Mouse (Mus musculus) limb, embryonic 10.5 days (tissue): ENCODE measurements around the gene Olfr392. TPM values are rescaled to one million over a fixed set of nuclear protein-coding genes. Genes with fewer than 3 reads are reported as not detected.

Experiments
- DNase-seq: peaks from one replicate; pipeline ENCODE4 v3.0.0-alpha.2; 2017; ENCODE audit warnings: low spot score
- H3K27ac ChIP-seq: fragments of 300-500 bp; sonication (generic); 2 replicates; pipeline ENCODE4 v1.5.1; 2016; ENCODE audit warnings: mild to moderate bottlenecking
- H3K27me3 ChIP-seq: fragments of 300-500 bp; sonication (generic); 2 replicates; pipeline ENCODE4 v1.6.1; 2016; ENCODE audit warnings: low read depth, mild to moderate bottlenecking; ENCODE audit not compliant: poor library complexity, severe bottlenecking
- H3K36me3 ChIP-seq: fragments of 300-500 bp; sonication (generic); 2 replicates; pipeline ENCODE4 v1.6.1; 2016; ENCODE audit warnings: mild to moderate bottlenecking, moderate library complexity
- H3K4me1 ChIP-seq: fragments of 300-500 bp; sonication (generic); 2 replicates; pipeline ENCODE4 v1.6.1; 2016
- H3K4me3 ChIP-seq: fragments of 300-500 bp; sonication (generic); 2 replicates; pipeline ENCODE4 v1.5.1; 2016; ENCODE audit warnings: mild to moderate bottlenecking, moderate library complexity
- H3K9me3 ChIP-seq: fragments of 300-500 bp; sonication (generic); replicated peaks from 2 replicates; pipeline ENCODE4 v1.6.1; 2016; ENCODE audit warnings: mild to moderate bottlenecking
- WGBS: fragments of 180-500 bp; shearing (Covaris S2); methylation state at CpG from one replicate; pipeline ENCODE4 v1.1.7; 2016; 5-methylcytosine and 5-hydroxymethylcytosine counted together
- polyA plus RNA-seq: library from polyadenylated mRNA; unstranded; fragments of >200 nt; fragmentation: Nextera tagmentation; extraction: Ambion mirVana; gene quantifications from 2 replicates; pipeline ENCODE4 v1.2.1, GENCODE M21; 2016

Gene Olfr392
- not detected in 2 replicates for polyA plus RNA-seq

DNA sequence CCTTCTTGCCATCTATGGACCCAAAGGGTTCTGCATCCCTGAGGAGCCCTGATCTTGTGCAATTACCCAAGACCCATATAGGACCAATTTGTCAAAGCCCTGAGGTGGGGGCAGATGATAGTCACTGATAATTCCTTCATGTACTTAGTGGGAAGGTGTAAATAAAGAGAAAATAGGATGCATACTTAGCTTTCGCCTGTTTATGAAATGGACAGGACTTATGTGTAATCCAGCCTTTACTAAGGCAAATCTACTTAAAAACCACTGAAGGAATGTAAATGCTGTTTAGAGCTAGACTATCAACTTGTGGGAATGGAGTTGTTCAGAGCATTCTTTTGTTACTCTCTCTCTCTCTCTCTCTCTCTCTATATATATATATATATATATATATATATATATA is at the start of gene Olfr392:
Gene Olfr392, minus strand, starts transcription at position 101 of the 400 bp plus-strand sequence.
- DNase-seq = no peak
- Histone ChIP-seq H3K4me3 (no peak within 1 kb of the TSS), H3K27me3 (no peaks in the 10 kb centered on the region), H3K9me3 (no peaks in the 10 kb centered on the region; the same call in 1 of the 2 replicates), H3K27ac (no peak within 1 kb of the TSS), H3K4me1 (no peaks in the 10 kb centered on the region), H3K36me3 (no peaks in the 10 kb centered on the region)
- 97% methylated on average over 1 of the region's 1 CpGs for WGBS

DNA sequence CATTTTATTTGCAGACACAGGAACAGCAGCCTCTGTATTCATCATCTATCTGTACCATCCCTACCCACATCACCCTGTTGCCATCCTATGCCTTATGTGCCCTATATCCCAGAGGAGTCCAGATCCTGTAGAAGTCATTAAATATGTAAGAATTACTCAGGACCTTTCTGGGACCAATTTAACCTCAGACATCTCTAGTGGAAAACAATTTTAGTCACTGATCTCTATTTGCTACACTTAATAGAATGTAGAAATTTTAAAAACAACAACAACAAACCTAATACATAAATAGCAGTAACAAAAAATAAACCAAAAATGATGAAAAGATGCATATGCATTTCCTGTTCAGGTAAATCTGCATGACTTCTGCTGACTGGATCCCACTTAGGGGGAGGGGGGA is 34.5 kb upstream of the Olfr392 start, which contains the start of gene Olfr393:
Gene Olfr393, minus strand, starts transcription at position 101 of the 400 bp plus-strand sequence.
- Histone ChIP-seq H3K9me3 (no peaks in the 10 kb centered on the region), H3K27ac (no peak within 1 kb of the TSS), H3K27me3 (no peaks in the 10 kb centered on the region), H3K36me3 (no peaks in the 10 kb centered on the region), H3K4me3 (no peak within 1 kb of the TSS), H3K4me1 (no peaks in the 10 kb centered on the region)
- no peak for DNase-seq

DNA sequence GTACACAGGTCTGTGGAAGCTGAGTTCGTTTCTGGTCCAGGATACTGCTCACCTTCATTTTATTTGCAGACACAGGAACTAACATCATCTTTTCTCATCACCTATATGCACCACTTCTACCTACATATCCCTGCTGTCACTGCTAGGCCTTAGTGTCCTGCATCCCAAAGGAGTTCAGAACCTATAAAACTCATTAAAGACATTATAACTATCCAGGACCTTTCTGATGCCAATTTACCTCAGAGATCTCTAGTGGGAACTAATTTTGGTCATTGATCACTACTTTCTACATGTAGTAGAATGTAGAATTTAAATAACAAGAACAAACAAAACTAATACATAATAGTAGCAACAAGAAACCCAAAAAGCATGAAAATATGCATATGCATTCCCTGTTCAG is 13.9 kb downstream of the Olfr392 start, which contains the start of gene Olfr391-ps:
Gene Olfr391-ps, minus strand, starts transcription at position 101 of the 400 bp plus-strand sequence.
- Histone ChIP-seq H3K4me1 (no peaks in the 10 kb centered on the region), H3K27ac (no peak within 1 kb of the TSS), H3K4me3 (no peak within 1 kb of the TSS), H3K27me3 (no peaks in the 10 kb centered on the region), H3K36me3 (no peaks in the 10 kb centered on the region), H3K9me3 (no peaks in the 10 kb centered on the region)
- 29% methylated on average over 1 of the region's 1 CpGs for WGBS
- DNase-seq = no peak

DNA sequence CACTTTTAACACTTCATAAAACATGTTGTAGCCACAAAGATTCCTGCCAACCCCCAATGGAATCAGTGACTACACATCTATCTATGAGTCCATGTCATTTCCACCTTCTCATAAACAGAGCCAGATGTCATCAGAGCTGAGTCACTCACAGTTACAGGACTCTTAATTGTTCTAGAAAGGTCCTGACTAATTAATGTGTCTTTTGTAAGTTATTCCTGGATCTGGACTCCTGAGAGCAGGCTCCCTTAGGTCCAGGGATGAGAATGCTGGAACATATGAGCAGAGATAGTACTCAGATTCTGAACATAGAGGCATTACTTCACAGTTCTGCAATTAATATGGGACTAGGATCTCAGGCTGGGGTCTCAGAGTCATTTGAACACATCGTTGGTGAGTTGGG is 34.2 kb downstream of the Olfr392 start, which contains the start of gene Olfr390:
Gene Olfr390, plus strand, starts transcription at position 301 of the 400 bp plus-strand sequence.
- 80% methylated on average over 1 of the region's 1 CpGs for WGBS
- H3K27ac ChIP-seq = no peak within 1 kb of the TSS
- no peaks in the 10 kb centered on the region for H3K36me3 ChIP-seq
- DNase-seq = no peak
- no peaks in the 10 kb centered on the region for H3K27me3 ChIP-seq
- H3K9me3 ChIP-seq = no peaks in the 10 kb centered on the region
- H3K4me3 ChIP-seq = no peak within 1 kb of the TSS
- no peaks in the 10 kb centered on the region for H3K4me1 ChIP-seq

DNA sequence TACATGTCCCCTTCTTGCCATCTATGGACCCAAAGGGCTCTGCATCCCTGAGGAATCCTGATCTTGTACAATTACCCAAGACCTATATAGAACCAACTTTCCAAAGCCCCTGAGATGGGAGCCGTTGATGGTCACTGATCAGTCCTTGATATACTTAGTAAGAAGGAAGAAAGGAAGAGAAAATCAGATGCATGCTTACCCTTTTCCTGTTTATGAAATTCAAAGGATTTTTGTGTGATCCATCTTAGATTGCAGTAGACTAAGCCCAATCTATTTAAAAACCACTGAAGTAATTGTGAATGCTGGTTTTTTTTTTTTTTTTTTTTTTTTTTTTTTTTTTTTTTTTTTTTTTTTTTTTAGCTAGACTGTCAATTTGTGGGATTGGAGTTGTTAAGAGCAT is 36.2 kb downstream of the Olfr392 start, which contains the start of gene Olfr389:
Gene Olfr389, minus strand, starts transcription at position 101 of the 400 bp plus-strand sequence.
- Histone ChIP-seq H3K27ac (no peak within 1 kb of the TSS), H3K27me3 (no peaks in the 10 kb centered on the region), H3K4me3 (no peak within 1 kb of the TSS), H3K36me3 (no peaks in the 10 kb centered on the region), H3K9me3 (no peaks in the 10 kb centered on the region), H3K4me1 (no peaks in the 10 kb centered on the region)
- DNase-seq = no peak
- WGBS = 79% methylated on average over 1 of the region's 1 CpGs

Other genes starting within 250 kb of the Olfr392 start
- not detected in 2 replicates for gene Olfr385, start 224.0 kb downstream of the Olfr392 start, polyA plus RNA-seq
- gene Olfr384, start 218.5 kb downstream of the Olfr392 start, polyA plus RNA-seq = not detected in 2 replicates
- not detected in 2 replicates for gene Zfp735, start 128.3 kb downstream of the Olfr392 start, polyA plus RNA-seq
- not detected in 2 replicates for gene Olfr389, start 36.3 kb downstream of the Olfr392 start, polyA plus RNA-seq
- not detected in 2 replicates for gene Olfr390, start 34.1 kb downstream of the Olfr392 start, polyA plus RNA-seq
- gene Olfr391-ps, start 14.0 kb downstream of the Olfr392 start, polyA plus RNA-seq = not detected in 2 replicates
- gene Olfr393, start 34.4 kb upstream of the Olfr392 start, polyA plus RNA-seq = not detected in 2 replicates
- gene Olfr394, start 73.7 kb upstream of the Olfr392 start, polyA plus RNA-seq = not detected in 2 replicates
- gene Olfr395, start 92.2 kb upstream of the Olfr392 start, polyA plus RNA-seq = not detected in 2 replicates
- not detected in 2 replicates for gene Olfr23, start 119.6 kb upstream of the Olfr392 start, polyA plus RNA-seq
- not detected in 2 replicates for gene Olfr397, start 143.8 kb upstream of the Olfr392 start, polyA plus RNA-seq
- not detected in 2 replicates for gene Olfr398, start 173.4 kb upstream of the Olfr392 start, polyA plus RNA-seq
- not detected in 2 replicates for gene Olfr139, start 239.5 kb upstream of the Olfr392 start, polyA plus RNA-seq
- gene Olfr399, start 239.6 kb upstream of the Olfr392 start, polyA plus RNA-seq = not detected in 2 replicates